Mouse (Mus musculus): ENCODE measurements around the gene 6030452D12Rik.

DNA sequence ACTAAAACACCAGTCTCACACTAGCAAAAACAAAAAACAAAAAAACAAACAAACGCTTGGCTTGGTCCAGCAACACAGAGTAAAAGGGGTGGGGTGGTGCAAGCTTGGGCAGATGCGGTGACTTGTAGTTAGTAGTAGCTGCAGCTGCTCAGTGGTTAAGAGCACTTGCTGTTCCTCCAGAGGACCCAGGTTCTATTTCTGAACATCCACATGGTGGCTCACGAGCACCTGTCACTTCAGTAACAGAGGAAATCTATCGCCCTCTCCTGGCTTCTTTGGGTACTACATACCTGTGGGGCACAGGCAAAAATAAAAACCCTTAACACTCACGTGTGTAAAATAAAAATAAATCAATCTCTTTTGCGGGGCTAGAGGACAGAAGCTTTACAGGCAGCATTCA is 34.1 kb downstream of the 6030452D12Rik start:
- TF ChIP-seq CTCF (conservative IDR thresholded peaks at IDR 0.05; ENCODE audit: insufficient read depth, insufficient read length, low read depth, low read length) (peak; percentile 78), POLR2A (IDR thresholded peaks at IDR 0.05; ENCODE audit: low read depth, low read length) (no peak)
